Mouse (Mus musculus) adrenal gland, adult 8-10 months (tissue): ENCODE results near the gene Snx15. TPM values are rescaled to one million over a fixed set of nuclear protein-coding genes. Genes with fewer than 3 reads are reported as not detected.

Experiments used
- DNase-seq: peaks from one replicate; pipeline ENCODE4 v3.0.0; 2022
- total RNA-seq, 4 experiments: library from RNA; stranded (reverse); gene quantifications; 2 replicates each; pipeline ENCODE4 v1.2.4; 2022

Snx15 gene
- total RNA-seq, 4 experiments from 2014 or later = 34.0 to 49.1 (median 37.8) TPM

DNA sequence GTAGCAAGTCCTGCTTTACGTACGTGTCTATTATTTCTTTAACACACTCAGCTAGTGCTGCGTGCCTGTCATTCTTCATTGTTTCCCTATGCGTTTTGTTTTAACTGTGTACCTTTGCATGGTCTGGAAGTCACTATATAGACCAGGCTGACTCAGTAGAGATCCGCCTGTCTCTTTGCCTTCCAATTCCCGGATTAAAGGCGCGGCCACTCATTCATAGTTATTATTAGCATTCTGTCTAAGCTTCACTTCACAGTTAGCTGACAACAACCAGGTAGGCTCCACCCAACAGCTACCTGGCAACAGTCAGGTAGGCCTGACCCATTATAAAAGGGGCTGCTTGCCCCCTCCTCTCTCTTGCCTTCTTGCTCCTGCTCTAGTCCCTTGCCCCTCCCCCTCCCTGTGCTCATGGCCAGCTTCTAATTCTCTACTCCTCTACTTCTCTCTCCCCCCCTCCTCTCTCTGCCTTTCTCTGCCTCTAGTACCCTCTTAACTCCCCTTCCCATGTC is 9.4 kb downstream of the Snx15 start:
- no peak for DNase-seq

DNA sequence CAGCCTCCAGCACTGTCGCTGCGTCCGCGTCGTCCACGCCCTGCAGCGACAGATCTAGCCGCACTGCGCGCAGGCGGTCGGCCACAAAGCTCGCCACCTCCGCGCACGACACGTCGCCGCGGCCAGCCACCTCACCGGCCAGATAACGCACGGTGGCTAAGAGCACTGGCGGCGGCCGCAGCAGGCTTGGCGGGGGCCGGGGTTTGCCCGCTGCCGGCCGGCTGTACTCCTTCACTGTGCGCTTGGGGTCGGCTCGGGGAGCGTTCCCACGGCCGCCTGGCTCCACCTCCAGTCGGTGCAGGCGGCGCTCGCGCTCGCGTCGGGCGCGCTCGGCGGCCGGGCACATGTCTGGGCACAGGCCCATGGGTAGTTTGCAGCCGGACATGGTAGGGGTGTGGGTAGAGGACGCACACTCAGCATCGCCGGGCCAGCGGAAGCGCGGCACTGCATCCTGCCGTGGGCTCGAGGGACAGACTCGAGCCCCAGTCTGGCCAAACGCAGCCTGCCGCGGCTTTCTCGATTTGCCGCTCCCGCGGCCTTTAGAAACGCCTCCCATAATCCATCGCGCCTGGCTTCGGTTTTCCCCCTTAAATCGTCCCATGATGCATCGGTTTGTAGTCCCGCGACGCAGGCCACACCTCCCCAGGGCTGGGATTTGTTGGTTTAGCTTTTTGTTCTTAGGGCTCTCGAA is 10.0 kb downstream of the Snx15 start, which contains the start of gene Sac3d1:
Gene Sac3d1 (minus strand): TSS at position 665 of the 691 bp plus-strand sequence.
- peak; percentile 84 for DNase-seq

DNA sequence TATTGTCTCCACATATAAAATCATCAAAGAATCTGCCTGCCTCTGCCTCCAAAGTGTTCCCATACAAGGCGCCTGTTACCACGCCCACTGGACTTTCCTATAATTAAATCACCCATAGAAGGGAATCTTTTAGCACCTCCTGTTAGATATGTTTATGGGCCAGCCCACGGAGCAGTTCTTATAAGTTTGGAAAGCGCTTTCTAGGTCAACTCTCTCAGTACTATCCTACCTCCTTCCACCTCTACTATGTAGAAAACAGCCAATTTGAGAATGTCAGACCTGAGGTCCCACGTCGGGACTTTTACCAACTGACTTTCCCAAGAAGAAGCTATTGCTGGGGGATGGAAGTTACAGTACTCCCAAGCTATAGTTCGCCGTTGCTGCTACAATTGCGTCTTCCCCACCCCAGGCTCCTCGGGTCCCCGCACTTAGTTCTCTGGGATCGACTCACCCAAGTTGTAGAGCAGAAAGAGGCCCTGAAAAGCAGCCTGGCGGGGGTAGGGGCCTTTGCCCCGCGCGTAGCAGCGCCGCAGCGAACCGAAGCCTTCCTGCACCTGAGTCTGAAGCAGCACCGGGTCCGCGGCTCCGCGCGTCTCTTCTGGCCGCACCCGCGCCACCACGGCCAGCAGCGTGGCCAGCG is 10.6 kb downstream of the Snx15 start:
- no peak for DNase-seq

DNA sequence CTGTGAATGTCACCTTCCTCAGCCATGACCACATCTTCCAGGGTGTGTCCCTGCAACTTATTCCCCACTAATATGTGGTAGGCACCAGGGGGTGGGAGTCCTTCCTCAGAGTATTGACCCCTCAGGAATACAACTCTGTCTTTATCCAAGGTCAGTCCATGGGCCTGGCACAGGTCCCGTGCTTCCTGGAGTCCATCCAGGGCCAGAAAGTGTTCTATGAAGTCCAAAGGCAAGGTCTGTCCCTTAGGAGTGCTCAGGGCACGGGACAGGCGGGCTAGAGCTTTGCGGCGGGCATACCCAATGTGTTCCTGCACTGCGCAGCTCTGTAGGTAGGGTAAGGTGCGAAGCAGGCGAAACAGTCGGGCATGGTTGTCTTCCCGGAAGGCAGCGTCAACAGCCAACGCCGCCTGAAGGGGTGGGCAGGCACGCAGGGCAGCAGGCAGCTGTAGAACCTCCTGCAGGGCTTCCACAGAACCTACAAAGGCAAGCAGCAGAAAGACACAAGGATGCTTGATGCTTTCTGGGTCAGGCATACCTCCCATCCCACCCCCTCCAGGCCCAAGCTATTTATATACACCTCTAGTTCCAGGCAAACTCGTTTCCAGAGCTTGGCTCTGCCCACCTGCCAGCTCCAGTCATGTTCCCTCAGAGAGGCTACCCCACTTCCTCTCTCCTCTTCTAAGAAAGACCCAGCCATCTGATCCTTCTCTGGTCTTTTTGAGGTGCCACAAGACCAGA is 11.8 kb downstream of the Snx15 start:
- no peak for DNase-seq

DNA sequence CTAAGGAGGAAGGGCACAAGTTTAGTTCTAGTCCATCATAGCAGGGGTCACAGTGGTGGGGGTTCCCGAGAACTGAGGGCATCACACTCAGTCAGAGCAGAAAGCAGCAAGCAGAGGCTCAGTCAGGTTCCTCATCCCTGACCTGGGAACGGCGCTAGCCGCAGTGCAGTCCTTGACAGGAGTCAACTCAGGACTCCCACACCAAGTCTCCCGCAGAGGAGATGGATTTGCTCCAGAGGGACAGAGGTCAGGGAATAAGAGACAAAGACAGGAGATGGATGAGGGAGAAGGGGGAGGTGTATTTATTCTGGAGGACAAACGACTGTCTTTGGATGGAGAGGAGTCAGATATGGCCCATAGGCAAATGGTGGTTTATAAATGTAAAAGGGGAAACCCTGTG is 15.0 kb downstream of the Snx15 start:
- DNase-seq = no peak

DNA sequence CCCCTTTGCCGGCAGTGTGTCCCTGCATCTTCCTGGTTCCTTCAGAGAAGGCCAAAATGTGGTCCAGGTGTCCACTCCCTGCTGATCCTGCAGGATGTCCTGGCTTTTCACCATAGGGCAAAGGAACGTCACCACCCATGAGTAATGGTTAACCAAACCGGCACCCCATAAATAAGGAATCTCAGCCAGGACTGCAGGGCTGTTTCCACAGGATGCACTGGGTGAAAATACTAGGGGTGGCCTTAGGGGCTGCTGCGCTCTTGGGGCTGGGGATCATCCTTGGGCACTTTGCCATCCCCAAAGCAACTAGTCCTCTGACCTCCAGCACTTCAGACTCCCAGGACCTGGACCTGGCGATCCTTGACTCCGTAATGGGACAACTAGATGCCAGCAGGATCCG is 22.5 kb downstream of the Snx15 start, which contains the start of gene Naaladl1:
Gene Naaladl1 (plus strand): TSS at position 197 of the 400 bp plus-strand sequence.
- no peak for DNase-seq

DNA sequence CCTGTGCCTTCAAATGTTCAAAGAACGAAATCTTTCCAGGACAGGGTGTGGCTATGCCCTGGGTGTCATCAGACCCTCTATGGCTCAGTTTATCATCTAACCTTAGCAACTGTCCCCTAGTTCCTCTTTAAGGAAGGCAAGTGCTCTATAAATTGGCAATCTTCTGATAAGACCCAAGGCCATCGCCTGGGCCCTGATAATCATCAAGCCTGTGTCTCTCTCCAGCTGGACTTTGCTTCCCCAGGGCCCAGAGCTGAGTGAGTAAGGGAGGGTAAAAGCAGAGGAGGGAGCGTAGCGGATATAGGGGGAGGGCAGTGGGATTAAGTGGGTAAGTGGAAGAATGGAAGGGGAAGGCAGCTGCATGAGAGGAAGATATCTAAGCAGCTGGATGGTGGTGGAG is 23.6 kb downstream of the Snx15 start:
- DNase-seq = no peak

DNA sequence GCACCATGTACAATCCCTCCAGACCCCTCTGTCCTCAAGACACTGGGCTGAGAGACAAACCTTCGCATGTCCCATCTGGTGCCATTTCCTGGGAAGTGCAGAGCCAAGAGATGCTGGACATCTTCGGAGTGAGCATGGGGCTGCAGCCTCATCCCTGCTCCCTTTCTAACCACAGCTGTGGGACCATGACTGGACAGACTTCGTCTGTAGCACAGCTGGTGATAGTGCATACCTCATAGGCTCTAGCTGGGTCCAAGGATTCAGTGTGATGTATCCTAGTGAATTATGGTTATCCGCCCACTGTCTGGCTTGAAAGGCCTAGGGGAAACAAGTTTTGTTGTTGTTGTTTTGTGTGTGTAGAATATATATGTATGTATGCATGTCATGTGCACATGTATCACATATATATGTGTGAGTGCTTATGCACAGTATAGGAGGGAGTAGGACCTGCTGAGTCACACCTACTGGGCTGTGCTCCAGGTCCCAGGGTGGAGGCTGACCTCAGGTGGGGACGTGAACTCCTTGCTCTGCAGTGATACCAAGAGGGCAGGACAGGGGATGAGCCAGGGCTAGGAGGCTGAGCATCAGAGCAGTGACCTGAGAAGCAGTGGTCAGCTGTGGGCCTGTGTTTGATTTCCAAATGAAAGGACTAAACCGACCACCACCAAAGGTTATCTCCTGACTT is 25.8 kb downstream of the Snx15 start:
- no peak for DNase-seq

DNA sequence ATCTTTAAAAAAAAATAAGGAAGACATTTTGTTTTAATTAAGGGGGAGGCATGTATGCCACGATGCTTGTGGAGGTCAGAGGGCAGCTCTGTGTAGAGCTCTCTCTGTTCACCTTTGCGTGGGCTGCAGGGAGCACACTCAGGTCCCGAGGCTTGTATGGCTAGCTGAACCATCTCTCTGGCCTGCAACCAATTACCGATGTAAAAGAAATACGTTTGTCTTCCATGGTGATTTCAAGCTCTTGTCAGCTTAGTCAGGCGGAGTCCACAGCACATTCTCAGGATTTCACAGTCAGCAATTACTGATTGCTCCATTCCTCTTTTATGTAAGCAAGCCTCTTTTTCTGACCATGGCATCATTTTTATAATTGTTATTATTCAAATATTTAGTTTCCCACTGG is 26.9 kb downstream of the Snx15 start:
- DNase-seq = no peak

DNA sequence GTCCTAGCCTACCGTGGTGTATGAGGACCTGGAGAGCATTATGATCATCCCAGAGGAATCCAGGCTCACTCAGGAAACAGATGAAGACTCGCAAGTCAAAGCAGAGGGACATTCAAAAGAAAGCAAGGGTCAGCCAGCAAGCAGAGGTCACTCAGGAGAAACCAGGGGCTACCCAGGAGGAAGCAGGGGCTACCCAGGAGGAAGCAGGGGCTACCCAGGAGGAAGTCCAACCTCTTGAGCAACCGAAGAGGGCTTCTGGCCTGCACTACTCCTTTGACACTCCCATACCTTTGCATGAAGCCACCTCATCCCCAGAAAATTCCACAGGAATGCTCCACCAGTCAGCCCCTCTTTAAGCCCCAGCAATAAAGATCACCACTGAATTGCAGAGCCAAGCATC is 30.3 kb downstream of the Snx15 start:
- no peak for DNase-seq

DNA sequence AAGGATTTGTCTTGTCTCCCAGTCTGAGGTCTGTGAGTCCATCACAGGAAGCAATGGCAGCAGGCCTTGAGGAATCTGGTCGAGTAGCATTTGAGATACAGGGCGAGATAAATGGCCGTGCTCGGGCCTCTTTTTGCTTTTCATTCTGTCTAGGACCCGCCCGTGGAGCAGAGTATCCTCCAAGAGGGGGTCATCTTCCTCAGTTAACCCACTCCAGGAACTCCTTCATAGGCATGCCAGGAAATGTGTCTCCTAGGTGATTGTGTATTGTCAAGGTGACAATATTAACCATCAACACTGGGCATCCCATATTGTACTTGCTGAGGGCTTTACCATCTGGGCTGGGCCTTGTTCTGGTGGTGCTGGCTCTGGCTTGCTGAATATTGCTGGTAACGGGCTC is 34.0 kb downstream of the Snx15 start, which contains the start of gene AC131692.1:
Gene AC131692.1 (plus strand): TSS at position 301 of the 400 bp plus-strand sequence.
- no peak for DNase-seq

DNA sequence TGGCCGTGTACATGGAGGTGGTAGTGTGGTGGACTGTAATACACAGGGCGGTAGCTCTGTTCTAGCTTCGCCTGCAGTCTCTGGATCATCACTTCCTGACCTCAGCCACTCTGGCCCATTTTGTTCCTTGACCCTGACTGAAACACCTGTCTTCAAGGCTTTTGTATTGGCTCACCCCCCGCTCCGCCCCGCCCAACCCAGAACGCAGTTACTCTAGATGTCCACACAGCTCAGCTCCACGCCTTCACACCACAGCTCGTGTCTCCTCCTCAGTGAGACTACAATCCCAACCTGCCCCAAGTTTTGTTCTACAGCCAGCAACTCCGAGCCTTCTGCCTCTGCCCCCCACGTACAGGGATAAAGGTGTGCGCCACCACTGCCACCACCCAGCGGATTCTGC is 39.3 kb downstream of the Snx15 start:
- DNase-seq = no peak

DNA sequence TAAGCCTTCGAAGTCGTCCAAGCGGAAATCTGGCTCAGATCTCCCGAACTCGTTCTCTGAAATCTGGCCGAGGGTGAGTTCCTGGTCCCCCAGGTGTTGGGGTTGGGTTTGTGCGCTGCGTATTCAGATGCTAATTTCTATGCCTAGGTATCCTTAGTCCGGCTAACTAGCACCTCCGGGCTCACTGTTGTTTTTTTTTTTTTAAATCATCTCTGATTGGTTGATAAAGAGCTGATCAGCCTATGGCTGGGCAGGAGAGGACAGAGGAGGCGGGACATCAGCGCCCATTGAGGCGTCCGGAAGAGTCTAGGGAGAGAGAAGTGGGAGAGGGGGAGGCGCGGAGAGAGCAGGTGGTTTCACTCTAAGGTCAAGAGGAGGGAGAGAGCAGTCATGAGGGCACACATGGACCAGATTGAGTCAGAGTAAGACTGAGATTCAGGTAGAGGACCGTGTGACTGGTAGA is 42.7 kb downstream of the Snx15 start:
- DNase-seq = no peak

DNA sequence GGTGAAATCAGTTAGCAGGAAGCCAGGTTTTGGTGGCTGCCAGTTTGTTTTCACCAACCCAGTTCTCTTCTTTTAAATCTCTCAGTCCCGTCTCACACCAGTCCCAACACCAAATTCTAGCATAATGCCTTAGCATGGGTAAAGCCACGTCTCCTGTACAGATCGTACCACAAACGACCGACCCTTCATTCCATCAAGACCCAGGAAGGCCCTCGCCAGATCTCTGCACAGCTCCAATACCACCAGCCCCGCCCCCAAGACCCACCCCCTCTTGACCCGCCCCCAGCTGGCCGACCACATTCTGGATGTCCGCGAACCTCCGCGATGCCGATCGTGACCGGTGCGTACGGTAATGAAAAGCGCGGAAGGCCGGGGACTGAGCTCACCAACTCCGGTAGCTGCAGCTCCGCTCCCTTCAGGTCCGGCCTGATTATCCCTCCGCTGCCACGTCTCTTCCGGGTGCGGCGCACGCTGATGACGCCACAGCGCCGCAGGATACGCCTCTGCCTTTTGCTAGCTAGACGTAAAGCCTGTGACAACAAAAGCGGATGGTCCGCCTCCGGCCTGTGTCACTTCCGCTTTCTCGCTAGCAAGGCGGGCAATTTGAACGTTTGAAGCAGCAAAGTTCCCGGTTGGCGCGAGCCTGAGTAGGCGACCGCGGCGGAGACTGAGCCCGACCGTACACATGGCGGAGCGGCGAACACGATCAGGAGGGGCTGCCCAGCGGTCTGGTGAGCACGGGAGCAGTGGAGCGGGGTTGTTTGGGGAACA is 43.4 kb downstream of the Snx15 start, which contains the start of the genes Zfpl1 and Cdca5:
Gene Zfpl1 (minus strand): TSS at position 479 of the 771 bp plus-strand sequence.
Gene Cdca5 (plus strand): TSS at position 506 of the 771 bp plus-strand sequence.
- peak; percentile 96 for DNase-seq

DNA sequence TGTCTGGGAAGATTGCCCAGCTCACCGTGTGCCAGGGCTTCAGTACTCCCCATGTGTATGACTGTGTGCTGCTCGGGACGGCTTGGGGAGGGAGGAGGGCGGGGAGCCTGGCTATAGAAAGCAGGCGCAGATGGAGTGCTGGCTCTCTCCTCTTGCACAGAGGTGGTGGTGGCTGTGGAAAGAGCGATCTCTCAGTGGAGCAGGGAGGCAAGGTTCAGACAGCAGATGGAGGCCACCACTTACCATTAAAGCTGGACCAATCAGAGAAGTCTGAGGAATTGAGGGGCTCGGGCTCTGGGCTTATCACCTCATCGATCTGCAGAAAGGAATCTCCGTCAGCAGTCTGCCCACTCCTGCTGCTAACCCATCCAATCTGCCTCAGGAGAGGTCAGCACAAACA is 45.9 kb downstream of the Snx15 start, which contains the start of gene Gm28374:
Gene Gm28374 (minus strand): TSS at position 101 of the 400 bp plus-strand sequence.
- DNase-seq = no peak

DNA sequence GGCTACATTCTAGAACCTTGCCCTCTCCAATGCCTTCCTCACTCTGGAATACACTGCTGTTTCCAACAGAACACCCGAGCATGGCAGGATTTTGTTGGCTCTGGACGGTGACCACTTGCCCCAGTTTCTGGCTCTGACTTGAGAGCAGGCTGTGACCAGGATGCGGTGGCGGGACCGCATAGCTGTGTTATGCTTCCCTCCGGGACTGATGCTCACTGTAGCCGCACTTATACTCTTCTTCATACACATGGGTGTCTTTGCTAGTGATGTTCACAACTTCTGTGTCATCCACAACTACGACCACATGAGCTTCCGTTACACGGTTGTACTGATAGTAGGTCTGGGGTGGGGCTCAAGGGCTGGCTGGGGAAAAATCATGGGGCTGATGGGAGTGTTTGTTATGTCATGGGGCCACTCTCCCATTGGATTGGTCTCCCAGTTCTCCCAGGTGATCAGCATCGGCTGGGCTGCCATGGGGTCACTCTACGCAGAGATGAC is 48.1 kb downstream of the Snx15 start, which contains the start of gene Tmem262:
Gene Tmem262 (plus strand): TSS at position 51 of the 498 bp plus-strand sequence.
- DNase-seq = no peak

DNA sequence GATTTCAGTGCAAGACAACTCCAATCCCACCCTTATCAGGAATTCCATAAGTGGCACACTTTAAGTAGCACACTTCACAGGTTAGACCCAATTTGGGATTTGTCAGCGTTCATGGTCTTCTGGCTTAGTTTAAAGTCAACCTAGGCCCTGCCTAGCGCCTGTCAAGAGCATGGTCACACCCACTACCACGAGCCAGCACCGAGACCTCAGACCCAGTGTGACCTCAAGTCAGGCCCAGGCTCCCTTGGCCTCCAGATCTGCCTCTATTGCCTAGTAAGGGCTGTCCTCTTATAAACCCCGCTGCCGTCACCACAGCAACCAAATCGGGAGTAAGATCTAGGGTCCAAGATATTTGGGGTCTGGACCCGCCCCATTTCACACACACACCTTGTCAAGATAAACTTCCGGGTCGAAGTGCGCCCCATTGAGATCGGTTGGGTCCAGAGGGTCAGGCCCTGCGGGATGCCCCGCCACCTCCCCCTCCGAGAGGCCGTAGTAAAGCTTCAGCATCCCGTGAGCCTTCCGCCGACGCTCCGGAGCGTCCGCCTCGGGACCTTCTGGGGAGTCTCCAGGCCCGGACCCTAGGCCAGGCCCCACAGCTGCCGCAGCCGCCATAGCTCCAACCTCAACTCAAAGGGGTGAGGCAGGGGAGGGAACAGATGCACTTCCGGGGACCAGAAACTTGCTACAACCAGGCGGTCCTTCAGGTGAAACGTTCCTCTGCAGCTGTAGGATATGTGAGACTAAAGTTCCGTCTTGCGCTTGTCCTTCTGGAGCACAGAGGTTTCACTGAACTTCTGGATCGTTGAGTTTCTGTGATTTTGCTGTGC is 51.3 kb downstream of the Snx15 start, which contains the start of gene Vps51:
Gene Vps51 (minus strand): TSS at position 668 of the 830 bp plus-strand sequence.
- DNase-seq = peak; percentile 80

DNA sequence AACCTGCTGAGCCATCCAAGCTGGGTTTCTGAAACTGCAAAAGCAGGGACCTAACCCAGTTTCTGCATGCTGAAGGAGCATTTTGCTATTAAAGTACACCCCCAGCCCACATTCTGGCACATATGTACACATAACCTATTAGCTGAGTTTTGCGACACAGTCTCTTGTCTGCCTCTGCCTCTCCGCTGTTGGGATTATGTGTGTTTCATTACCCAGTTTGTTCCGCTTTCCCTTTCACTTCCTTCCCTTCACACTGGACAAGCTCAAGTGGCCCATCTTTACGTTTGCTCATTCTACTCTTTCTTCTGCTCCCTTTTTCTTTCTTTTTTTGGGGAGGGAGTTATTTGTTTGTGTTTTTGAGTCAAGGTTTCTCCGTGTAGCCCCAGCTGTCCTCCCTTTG is 54.2 kb downstream of the Snx15 start:
- DNase-seq = no peak

DNA sequence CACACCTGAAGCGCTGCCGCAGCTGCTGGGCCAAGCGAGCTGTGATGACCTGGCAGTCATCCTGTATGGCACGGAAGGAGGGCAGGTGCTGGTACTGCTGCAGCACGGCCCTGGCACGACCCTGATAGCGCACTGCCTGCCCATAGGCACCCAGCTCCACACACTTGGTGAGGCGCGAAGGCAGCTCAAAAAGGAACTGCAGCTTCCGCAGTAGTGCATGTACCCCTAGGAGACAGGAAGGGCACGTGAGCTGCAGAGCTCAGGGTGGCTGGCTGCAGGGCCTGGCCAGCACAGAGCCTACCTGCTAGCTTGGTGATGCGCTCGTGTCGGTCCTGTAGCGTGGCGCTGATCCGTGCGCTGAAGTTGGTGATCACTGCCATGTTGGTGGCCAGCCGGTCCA is 56.8 kb downstream of the Snx15 start:
- no peak for DNase-seq
